Comparison of ENCODE assay signal across 18 mouse cellular contexts in the genomic region with DNA sequence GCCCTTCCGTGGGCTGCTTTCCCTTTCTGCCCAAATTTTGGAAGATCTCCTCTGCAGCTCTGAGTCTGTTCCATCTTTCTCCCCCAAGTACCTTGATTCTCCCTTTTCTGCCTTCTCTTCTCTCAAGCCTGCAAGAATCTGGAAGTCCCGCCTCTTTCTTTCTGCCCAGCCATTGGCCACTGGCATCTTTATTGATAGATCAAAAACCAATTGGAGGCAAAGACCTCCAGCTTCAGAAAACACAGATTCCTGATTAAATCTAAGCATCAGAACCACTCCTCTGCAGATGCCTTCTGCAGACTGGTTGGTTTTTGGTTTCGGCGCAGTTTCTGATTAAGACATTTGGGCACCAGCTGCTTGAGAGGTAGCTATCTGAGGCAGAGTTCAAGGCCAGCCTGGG.
"Had no signal": no experiment of that assay in that cellular context is flagged by ENCODE, and none has a peak within 500 bp of the region (broad histone marks: within the 10 kb centered on the region; RNA-seq: fewer than 3 reads in every experiment).

No protein-coding gene starts in this region.

- H3K36me3 ChIP-seq: midbrain, embryonic 15.5 days had no signal

- ATAC-seq: liver, postnatal 0 days; lung, postnatal 0 days; midbrain, embryonic 15.5 days had no signal

- H3K27ac ChIP-seq: limb, embryonic 12.5 days; limb, embryonic 15.5 days; liver, embryonic 14.5 days; macrophage; midbrain, embryonic 15.5 days had no signal

- H3K27me3 ChIP-seq: limb, embryonic 12.5 days; limb, embryonic 15.5 days; midbrain, embryonic 15.5 days had no signal

- H3K4me1 ChIP-seq: limb, embryonic 12.5 days; limb, embryonic 15.5 days; midbrain, embryonic 15.5 days had no signal

- H3K4me3 ChIP-seq: limb, embryonic 12.5 days; limb, embryonic 15.5 days; midbrain, embryonic 15.5 days; myocyte had no signal

- DNase-seq: kidney, adult 9 months; kidney, postnatal 14 days; kidney, postnatal 4 days; left cerebral cortex, postnatal 4 days; liver, postnatal 0 days; lung, embryonic 14.5 days; right cerebral cortex, adult 18-20 months; right cerebral cortex, postnatal 14 days; right cerebral cortex, postnatal 4 days; thymus, postnatal 25 days had no signal

- H3K4me2 ChIP-seq: limb, embryonic 12.5 days; limb, embryonic 15.5 days; liver, embryonic 11.5 days; lung, embryonic 14.5 days; midbrain, embryonic 15.5 days had no signal

- H3K9ac ChIP-seq: limb, embryonic 12.5 days; limb, embryonic 15.5 days; liver, embryonic 14.5 days; liver, postnatal 0 days; lung, embryonic 14.5 days; midbrain, embryonic 15.5 days had no signal

- H3K9me3 ChIP-seq: limb, embryonic 15.5 days; midbrain, embryonic 15.5 days had no signal
